Mouse (Mus musculus): Measurements from ENCODE around the gene Xrcc5. TPM values are rescaled to one million over a fixed set of nuclear protein-coding genes. Genes with fewer than 3 reads are reported as not detected.

The Xrcc5 gene
- total RNA-seq, 2 experiments from 2014 or later, result 10.5 to 13.9 TPM

DNA sequence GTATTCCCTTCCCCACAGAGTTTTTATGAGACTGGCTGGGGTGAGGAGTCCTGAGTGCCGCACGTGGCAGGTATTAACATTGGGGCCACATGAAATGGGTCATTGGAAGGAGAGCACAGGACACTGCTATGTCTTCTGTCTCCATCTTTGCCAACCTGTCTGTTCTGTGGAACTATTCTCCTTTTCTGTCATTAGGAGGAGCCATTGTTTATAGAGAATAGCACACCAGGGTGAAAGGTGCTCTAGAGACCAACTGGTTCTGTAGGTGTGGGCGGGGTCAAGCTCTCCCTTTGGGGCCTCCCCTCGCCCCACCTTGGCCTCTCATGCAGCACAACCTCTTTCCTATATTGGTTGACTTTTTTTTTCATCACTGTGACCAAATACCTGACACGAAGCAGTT, 129.7 kb downstream of the Xrcc5 start:
- no peak for DNase-seq (ENCODE audit: low spot score in 2 of 2)

DNA sequence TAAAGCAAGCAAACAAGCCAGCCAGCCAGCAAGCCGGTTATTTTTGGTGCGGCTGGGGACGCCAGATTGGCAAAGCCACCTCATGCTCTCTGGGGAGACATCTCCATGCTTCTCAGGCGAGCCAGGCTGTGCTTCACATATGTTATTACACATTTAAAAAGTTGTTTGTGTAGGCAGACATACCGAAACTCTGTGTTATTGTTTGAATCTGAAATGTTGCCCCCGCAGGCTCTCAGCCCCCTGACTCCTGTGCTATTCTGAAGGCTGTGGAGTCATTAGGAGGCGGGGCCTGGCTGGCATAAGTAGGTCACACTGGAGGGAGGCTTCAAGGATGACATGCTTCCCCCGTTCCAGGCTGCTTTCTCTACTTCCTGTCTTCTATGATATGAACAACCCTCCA, 131.9 kb downstream of the Xrcc5 start:
- DNase-seq (ENCODE audit: low spot score in 2 of 2), result peak in 1 of 2 experiments; percentile 36

DNA sequence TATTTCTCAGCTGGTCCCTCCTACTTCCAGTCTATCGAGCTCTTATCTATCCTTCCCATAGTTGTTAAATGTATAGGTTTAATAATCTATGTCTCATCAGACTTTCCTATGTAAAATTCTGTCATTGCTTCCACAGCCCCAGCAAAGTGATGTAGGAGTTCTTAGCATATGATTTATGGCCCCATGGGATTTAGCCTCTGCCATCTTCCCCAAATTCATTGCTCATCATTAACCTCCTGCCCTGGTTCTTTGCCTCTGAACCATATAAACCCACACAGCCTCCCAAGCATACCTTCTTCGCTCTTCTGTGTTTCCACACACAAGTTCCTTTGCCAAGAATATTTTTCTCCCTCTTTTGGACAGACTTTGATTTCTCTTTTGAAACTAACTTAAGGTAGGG, 135.5 kb downstream of the Xrcc5 start:
- DNase-seq (ENCODE audit: low spot score in 2 of 2), result no peak

Other genes starting within 250 kb of the Xrcc5 start
- 1 to 10 TPM; 1.3 to 1.7 TPM for gene Mreg, start 95.1 kb upstream of the Xrcc5 start, total RNA-seq (2021)
- gene Pecr, start 23.1 kb upstream of the Xrcc5 start, total RNA-seq (2021), result 1 to 10 TPM; 4.8 to 6.4 TPM
- gene Tmem169, start 23.1 kb upstream of the Xrcc5 start, total RNA-seq (2021), result 10 to 100 TPM; 35.5 to 41.4 TPM
- 10 to 100 TPM; 36.0 to 43.5 TPM for gene March4, start 229.5 kb downstream of the Xrcc5 start, total RNA-seq (2021)

All from layer of hippocampus, postnatal 10 days (tissue).